Comparison of ENCODE assay signal across 12 mouse cellular contexts in the genomic region with DNA sequence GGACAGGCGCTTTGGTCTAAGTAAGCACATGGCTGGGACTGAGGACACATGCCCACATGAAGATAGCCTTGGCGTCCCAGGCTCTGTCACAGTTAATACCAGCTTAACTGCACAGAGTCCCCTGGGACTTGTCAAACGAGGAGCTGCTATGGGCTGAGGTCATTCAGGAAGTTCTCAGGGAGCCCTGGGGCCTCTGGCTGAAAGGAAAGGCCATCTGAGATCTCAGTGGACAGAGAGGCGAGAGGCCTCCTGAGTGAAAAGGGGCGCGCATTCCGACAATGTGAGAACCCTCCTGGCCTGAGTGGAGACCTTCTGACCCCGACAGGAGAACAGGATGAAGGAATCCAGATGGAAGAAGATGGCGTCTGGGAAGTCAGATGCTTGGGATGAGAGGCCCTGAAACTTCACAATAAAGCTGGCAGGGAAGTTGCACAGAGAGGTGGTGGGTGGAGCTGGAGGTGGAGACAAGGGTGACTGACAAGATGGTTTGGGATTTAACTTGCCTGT. TPM values are rescaled to one million over a fixed set of nuclear protein-coding genes. Genes with fewer than 3 reads are reported as not detected.
DNase-seq lines count a peak whose midpoint lies in the region; ATAC-seq lines count a peak whose summit lies in the region.
"Had no signal": no experiment of that assay in that cellular context is flagged by ENCODE, and none has a peak within 500 bp of the region (broad histone marks: within the 10 kb centered on the region; RNA-seq: fewer than 3 reads in every experiment).

No protein-coding gene starts in this region.

- H3K4me3 ChIP-seq in hindbrain, embryonic 10.5 days = no peak overlapping the region
- no peak overlapping the region for H3K4me3 ChIP-seq in hindbrain, embryonic 14.5 days (replicated peaks; ENCODE audit: low read length)
- peak overlapping the region; percentile 11; the same call in 1 of the 2 replicates for H3K4me3 ChIP-seq in limb, embryonic 10.5 days
- no peak overlapping the region for H3K4me3 ChIP-seq in midbrain, embryonic 15.5 days
- H3K4me3 ChIP-seq: myocyte had no signal

- no peaks in the 10 kb centered on the region for H3K27me3 ChIP-seq in hindbrain, embryonic 10.5 days (ENCODE audit: insufficient read depth, poor library complexity, severe bottlenecking)
- no peaks in the 10 kb centered on the region for H3K27me3 ChIP-seq in hindbrain, embryonic 14.5 days (ENCODE audit: control insufficient read depth, insufficient read depth, low read length)
- H3K27me3 ChIP-seq in limb, embryonic 10.5 days (ENCODE audit: low read depth, poor library complexity, severe bottlenecking) = no peaks in the 10 kb centered on the region
- no peaks in the 10 kb centered on the region for H3K27me3 ChIP-seq in midbrain, embryonic 15.5 days (replicated peaks)

- H3K9me3 ChIP-seq in hindbrain, embryonic 10.5 days = no peaks in the 10 kb centered on the region
- H3K9me3 ChIP-seq in hindbrain, embryonic 14.5 days (ENCODE audit: control insufficient read depth, low read length) = no peaks in the 10 kb centered on the region
- H3K9me3 ChIP-seq in limb, embryonic 10.5 days (replicated peaks) = no peaks in the 10 kb centered on the region
- no peaks in the 10 kb centered on the region for H3K9me3 ChIP-seq in midbrain, embryonic 15.5 days

- H3K4me2 ChIP-seq in hindbrain, embryonic 14.5 days (replicated peaks) = no peak overlapping the region
- no peak overlapping the region for H3K4me2 ChIP-seq in midbrain, embryonic 15.5 days

- no peaks in the 10 kb centered on the region for H3K36me3 ChIP-seq in hindbrain, embryonic 10.5 days
- H3K36me3 ChIP-seq in hindbrain, embryonic 14.5 days (replicated peaks; ENCODE audit: control insufficient read depth, insufficient read depth) = no peaks in the 10 kb centered on the region
- H3K36me3 ChIP-seq in limb, embryonic 10.5 days = peaks cover 4% of the 10 kb centered on the region
- no peaks in the 10 kb centered on the region for H3K36me3 ChIP-seq in midbrain, embryonic 15.5 days (replicated peaks)

- 35% methylated on average over 9 of the region's 9 CpGs for WGBS in hindbrain, embryonic 10.5 days
- 48% methylated on average over 9 of the region's 9 CpGs for WGBS in hindbrain, embryonic 14.5 days
- WGBS in limb, embryonic 10.5 days = 24% methylated on average over 9 of the region's 9 CpGs
- 58% methylated on average over 9 of the region's 9 CpGs for WGBS in midbrain, embryonic 15.5 days

- peak; percentile 66 for DNase-seq in hindbrain, embryonic 10.5 days (ENCODE audit: low spot score)
- DNase-seq in hindbrain, embryonic 14.5 days (ENCODE audit: low spot score) = no peak
- DNase-seq in 3134 (ENCODE audit: extremely low read depth, insufficient read length, low spot score) = peak; percentile 74
- DNase-seq in embryo, embryonic 11 days = peak; percentile 67
- DNase-seq in limb, embryonic 10.5 days (ENCODE audit: low spot score) = peak; percentile 44
- DNase-seq in thymus, postnatal 14 days = no peak
- DNase-seq in right cerebral cortex, postnatal 25 days = no peak
- DNase-seq: cerebellum, adult 9-11 months; gastrocnemius, postnatal 36 days; right cerebral cortex, adult 18-20 months had no signal

- no peak overlapping the region for H3K9ac ChIP-seq in hindbrain, embryonic 14.5 days
- H3K9ac ChIP-seq in midbrain, embryonic 15.5 days = no peak overlapping the region

- H3K27ac ChIP-seq in hindbrain, embryonic 10.5 days = peak overlapping the region; percentile 56
- H3K27ac ChIP-seq in hindbrain, embryonic 14.5 days = no peak overlapping the region
- H3K27ac ChIP-seq in limb, embryonic 10.5 days = peak overlapping the region; percentile 81
- H3K27ac ChIP-seq in midbrain, embryonic 15.5 days = no peak overlapping the region

- ATAC-seq in hindbrain, embryonic 14.5 days (ENCODE audit: low FRiP score) = no peak
- ATAC-seq in midbrain, embryonic 15.5 days (replicated peaks) = no peak

- peaks cover 6% of the 10 kb centered on the region for H3K4me1 ChIP-seq in hindbrain, embryonic 10.5 days (replicated peaks)
- no peaks in the 10 kb centered on the region for H3K4me1 ChIP-seq in hindbrain, embryonic 14.5 days (replicated peaks; ENCODE audit: control insufficient read depth, insufficient read depth, low read length)
- H3K4me1 ChIP-seq in limb, embryonic 10.5 days = peaks cover 15% of the 10 kb centered on the region
- no peaks in the 10 kb centered on the region for H3K4me1 ChIP-seq in midbrain, embryonic 15.5 days

RNA-seq across cellular contexts. Expression of a gene that starts 22.2 kb away (rescaled TPM):
- 28.6 and 37.9 TPM in 2 replicates for polyA plus RNA-seq in hindbrain, embryonic 10.5 days (2016; fragmentation: Nextera tagmentation; extraction: Ambion mirVana)
- polyA plus RNA-seq in hindbrain, embryonic 14.5 days (2014; fragmentation: Nextera tagmentation; extraction: Ambion mirVana) = 3.6 and 3.9 TPM in 2 replicates
- polyA plus RNA-seq in limb, embryonic 10.5 days (2016; fragmentation: Nextera tagmentation; extraction: Ambion mirVana) = 77.5 and 88.3 TPM in 2 replicates
- 4.1 TPM in 2 replicates for polyA plus RNA-seq in midbrain, embryonic 15.5 days (2015; fragmentation: Nextera tagmentation; extraction: Ambion mirVana)

Comparison
In these comparisons a context has a peak if more than half of its experiments do, and no peak if none do; other contexts are left out.
1. DNase-seq: peak in hindbrain, embryonic 10.5 days (single experiment), 3134 (single experiment), embryo, embryonic 11 days (single experiment) and limb, embryonic 10.5 days (single experiment); none in hindbrain, embryonic 14.5 days (single experiment), thymus, postnatal 14 days (single experiment) and right cerebral cortex, postnatal 25 days (single experiment).
2. H3K27ac ChIP-seq: peak in hindbrain, embryonic 10.5 days (single experiment) and limb, embryonic 10.5 days (single experiment); none in hindbrain, embryonic 14.5 days (single experiment) and midbrain, embryonic 15.5 days (single experiment).